Mouse (Mus musculus) CH12.LX (cell line): Measurements from ENCODE around the gene Exoc6b.
A peak's percentile ranks its signal among the peaks of the same experiment; 100 is the strongest.

Experiments used
- CTCF ChIP-seq, 2 experiments: IDR thresholded peaks in 1 of 2; conservative IDR thresholded peaks in 1 of 2; 2 replicates each; pipeline ENCODE4 v1.5.1; 2011 to 2012; ENCODE audit warnings: low read depth in 2 of 2, low read length in 2 of 2, improper control_type of control experiment in 1 of 2, inconsistent platforms in 1 of 2, mild to moderate bottlenecking in 1 of 2, moderate library complexity in 1 of 2
- EP300 ChIP-seq: IDR thresholded peaks from 2 replicates; pipeline ENCODE4 v1.6.1; 2011; ENCODE audit warnings: low read length, improper control_type of control experiment
- MAFK ChIP-seq: IDR thresholded peaks from 2 replicates; pipeline ENCODE4 v1.6.1; 2011; ENCODE audit warnings: low read length, improper control_type of control experiment; ENCODE audit not compliant: insufficient replicate concordance
- MAX ChIP-seq: IDR thresholded peaks from 2 replicates; pipeline ENCODE4 v1.6.1; 2011; ENCODE audit warnings: low read length, improper control_type of control experiment
- POLR2A ChIP-seq: IDR thresholded peaks from 2 replicates; pipeline ENCODE4 v1.6.1; 2011; ENCODE audit warnings: low read depth, mild to moderate bottlenecking, improper control_type of control experiment, low read length
- RCOR1 ChIP-seq: conservative IDR thresholded peaks from 2 replicates; pipeline ENCODE4 v1.6.1; 2012; ENCODE audit warnings: low read depth, mild to moderate bottlenecking, inconsistent platforms, low read length, improper control_type of control experiment
- USF1 ChIP-seq: IDR thresholded peaks from 2 replicates; pipeline ENCODE4 v1.6.1; 2014; ENCODE audit warnings: low read depth, mild to moderate bottlenecking, inconsistent platforms, low read length, improper control_type of control experiment
- ZC3H11A ChIP-seq: IDR thresholded peaks from 2 replicates; pipeline ENCODE4 v1.6.1; 2012; ENCODE audit warnings: low read depth, mild to moderate bottlenecking, inconsistent platforms, low read length, improper control_type of control experiment
- ZKSCAN1 ChIP-seq: IDR thresholded peaks from 2 replicates; pipeline ENCODE4 v1.6.1; 2012; ENCODE audit warnings: low read depth, inconsistent platforms, low read length, improper control_type of control experiment, borderline replicate concordance
- ZMIZ1 ChIP-seq: IDR thresholded peaks from 2 replicates; pipeline ENCODE4 v1.6.1; 2012; ENCODE audit warnings: low read depth, mild to moderate bottlenecking, inconsistent platforms, low read length, improper control_type of control experiment

DNA sequence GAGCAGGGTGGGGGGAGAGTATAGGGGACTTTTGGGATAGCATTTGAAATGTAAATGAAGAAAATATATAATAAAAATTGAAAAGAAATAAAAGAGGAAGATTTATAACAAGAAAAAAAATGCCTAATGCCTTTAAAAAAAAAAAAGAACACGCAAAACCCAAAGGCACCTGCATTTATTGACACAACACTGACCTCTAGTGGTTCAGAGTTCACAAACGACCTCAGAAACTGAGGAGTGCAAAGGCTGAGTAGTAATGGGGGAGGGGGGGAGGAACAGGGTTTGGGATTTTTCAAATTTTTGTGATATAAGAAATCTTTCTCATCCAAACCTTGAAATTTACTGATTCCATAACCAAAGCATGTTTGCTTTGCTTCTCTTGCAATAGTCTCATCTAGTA, 156.9 kb downstream of the Exoc6b start:
- TF ChIP-seq RCOR1: no peak
- peak; percentile 32 to 79; a peak in 3 of 4 replicates for TF ChIP-seq CTCF (conservative IDR thresholded peaks at IDR 0.05 in 1 of 2, IDR thresholded peaks at IDR 0.05 in 1 of 2; ENCODE audit: low read depth in 2 of 2, low read length in 2 of 2)
- TF ChIP-seq ZKSCAN1: no peak
- TF ChIP-seq USF1: no peak
- TF ChIP-seq MAX: no peak
- TF ChIP-seq POLR2A: no peak
- no peak for TF ChIP-seq ZMIZ1
- no peak for TF ChIP-seq MAFK
- no peak for TF ChIP-seq ZC3H11A
- TF ChIP-seq EP300: no peak
